Mouse (Mus musculus) cerebellum, adult 9-11 months (tissue): Measurements from ENCODE around the gene Itih3.

Source experiments
- DNase-seq: peaks from one replicate; pipeline ENCODE4 v3.0.0; 2022

The Itih3 gene

DNA sequence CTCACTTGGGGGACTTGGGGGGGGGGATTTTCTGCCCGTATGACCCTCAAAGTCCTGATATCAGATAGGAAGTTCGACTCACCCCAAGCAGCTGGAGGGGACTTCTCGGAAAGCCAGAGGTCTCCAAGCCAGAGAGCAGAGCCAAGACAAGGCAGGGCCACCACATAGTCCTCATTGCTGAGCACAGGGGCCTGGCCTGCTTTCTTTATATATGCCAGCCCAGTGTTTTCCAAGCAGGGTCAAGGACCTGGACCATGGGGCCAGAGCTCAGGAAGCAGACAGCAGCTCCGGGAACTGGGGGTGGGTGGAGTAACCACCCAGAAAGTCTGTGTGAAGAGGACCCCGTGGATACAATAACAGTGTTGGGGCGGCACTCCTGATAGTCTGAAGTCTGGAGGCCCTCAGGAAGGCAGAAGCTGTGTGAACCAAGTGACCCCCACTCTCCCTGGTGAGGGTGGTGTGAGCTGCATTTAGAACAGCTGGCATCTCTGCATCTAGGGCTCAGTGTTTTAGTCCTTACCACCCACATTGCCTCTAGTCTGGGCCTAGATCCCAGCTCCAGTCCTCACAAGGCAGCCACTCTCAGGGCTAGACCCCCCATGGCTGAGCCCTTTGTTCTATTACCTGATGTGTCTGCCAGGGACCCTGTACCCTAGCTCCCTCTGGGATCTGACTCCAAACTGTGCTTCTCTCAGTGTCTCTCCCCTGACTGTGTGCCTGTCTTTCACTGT is at the start of gene Itih3:
Gene Itih3, minus strand, starts transcription at position 386 of the 731 bp plus-strand sequence.
- peak; percentile 35 for DNase-seq

DNA sequence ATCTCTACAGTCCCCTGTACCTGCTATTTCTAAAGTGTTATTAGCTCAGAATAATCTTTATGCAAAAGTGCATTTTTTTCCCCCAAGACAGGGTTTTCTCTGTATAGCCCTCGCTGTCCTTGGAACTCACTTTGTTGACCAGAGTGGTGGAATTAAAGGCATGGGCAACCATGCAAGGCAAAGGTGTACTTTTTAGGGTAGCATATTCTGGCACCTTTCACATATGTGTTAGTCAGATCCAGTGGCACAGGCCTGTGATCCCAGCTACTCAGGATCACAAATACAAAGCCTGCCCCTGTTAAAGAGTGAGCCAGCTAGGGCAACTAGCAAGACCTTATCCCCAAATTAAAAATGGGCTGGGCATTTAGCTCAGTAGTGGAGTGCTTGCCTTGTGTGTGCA is 36.8 kb upstream of the Itih3 start:
- no peak for DNase-seq

DNA sequence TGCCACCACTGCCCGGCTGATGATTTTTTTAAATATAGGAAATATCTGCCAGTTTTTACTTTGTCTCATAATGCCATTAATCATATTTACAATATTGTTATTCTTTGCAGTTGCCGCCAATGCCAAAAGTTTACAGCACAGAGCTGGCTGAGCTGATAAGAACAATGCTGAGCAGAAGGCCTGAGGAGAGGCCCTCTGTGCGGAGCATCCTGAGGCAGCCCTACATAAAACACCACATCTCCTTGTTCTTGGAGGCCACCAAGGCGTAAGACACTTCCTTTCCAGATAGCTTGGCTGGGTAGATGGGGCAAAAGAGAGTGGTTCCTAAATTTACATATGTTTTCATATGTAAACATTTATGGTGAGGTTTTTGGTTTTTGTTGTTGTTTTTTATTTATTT is 35.5 kb upstream of the Itih3 start:
- no peak for DNase-seq

DNA sequence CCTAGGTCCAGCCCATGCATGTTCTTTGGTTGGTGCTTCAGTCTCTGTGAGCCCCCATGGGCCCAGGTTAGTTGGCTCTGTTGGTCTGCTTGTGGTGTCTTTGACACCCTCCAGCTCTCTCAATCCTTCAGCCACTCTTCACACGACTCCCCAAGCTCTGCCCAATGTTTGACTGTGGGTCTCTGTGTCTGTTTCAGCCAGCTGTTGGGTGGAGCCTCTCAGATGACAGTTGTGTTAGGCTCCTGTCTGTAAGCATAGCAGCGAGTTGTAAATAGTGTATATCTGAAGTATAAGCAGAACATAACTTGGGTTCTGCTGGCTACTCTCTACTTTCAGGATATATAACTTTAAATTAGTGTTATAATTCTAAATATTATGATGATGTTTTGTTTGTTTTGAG is 35.0 kb upstream of the Itih3 start:
- DNase-seq, result no peak

DNA sequence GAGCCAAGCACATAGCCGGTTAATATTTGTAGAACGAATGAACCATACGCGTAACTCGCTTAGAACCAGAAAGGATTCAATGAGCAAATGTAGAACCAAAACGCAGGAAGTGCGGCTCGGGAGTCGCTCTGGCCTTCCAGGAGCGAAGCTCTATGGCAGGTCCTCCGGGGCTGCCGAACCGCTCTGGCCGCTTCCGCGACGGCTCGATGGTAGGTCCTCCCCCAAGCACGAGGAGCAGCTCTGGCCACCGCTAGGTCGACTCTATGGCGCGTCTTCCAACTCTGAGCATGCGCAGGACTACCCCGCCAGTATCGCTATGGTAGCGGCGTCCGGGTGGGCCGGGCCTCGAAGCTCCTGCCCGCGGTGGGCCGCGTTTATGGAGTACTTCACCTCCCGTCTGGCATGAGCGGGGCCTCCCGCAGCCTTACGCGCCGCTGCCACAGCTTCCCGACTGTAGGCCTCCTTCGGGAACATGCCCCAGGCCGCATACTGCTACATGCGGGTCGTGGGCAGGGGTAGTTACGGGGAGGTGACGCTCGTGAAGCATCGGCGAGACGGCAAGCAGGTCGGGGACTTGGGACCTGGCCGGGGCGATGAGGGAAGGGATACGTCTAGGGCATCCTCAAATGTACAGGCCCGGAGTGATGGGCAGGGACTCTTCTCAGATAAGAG is 27.7 kb upstream of the Itih3 start, which contains the start of gene Nek4:
Gene Nek4, plus strand, starts transcription at position 224 of the 672 bp plus-strand sequence.
- DNase-seq, result peak; percentile 98

DNA sequence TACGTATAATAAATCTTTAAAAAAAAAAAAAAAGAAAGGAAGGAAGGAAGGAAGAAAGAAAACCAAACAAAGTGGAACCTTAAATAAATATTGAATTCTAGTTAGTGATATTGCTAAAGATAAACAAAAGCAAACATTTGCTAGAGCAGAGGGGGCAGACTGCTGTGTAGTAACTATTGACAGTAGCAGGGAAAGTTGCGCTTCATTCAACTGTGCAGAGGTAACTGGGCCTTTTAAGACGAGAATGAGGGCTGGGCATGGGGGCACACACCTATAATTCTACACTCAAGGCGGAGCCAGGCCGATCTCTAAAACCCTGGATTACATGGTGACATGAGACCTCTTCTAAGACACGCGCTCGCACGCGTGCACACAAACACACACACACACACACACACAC is 26.4 kb upstream of the Itih3 start:
- no peak for DNase-seq

DNA sequence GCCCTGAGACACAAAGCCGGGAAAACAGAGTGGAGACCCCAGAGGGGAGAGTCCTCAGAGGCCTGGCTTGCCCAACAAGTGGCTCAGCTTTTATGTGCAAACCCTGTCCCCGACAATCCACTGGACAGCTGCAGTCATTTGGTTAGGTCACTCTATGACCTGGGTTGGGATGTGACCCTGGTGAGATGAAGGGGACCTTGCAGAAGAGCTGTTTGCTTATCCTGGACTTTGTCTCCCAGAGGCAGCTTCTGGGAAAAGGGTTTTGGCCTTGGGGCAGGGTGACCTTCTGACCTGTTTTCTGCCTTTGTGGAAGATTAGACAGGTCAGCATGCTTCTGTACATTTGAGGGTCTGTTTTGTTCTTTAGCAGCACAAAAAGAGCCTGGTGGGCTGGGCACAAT is 21.2 kb upstream of the Itih3 start:
- no peak for DNase-seq

DNA sequence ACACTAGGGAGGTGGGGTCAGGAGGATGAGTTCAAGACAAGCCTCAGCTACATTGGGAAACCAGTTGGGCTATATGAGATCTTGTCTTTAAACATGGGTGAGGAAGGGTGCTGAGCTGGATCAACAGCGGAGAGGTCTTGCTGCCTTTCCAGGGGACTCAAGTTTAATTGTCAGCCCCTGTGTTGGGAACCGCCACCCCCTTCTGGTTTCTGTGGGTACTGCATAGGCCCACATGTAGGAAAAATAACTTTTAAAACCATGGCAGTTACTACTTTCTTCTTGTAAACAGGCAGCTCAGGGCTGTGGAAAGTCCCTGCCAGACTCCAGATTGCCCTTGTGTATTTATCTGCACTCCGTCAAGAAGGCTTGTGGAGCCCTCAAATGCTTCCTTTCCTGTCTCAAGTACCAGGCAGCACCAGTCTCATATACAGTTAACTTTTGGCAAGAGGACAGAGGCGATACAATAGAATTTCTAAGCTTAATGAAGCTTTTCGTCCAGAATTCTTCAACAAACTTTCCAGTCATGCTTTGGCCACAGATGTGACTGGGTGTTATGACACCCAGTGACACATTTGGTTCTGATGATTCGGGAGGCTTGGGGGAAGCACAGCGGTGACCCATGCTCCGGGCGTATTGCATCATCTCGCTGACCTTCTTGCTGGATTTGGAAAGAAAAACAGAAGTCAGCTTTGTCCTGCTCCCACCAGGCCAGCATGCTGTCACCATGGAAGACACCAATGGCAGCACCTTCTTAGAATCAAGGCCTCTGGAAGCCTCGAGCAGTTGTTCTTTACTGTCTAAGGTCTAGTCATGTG is 20.5 kb upstream of the Itih3 start:
- DNase-seq, result no peak

DNA sequence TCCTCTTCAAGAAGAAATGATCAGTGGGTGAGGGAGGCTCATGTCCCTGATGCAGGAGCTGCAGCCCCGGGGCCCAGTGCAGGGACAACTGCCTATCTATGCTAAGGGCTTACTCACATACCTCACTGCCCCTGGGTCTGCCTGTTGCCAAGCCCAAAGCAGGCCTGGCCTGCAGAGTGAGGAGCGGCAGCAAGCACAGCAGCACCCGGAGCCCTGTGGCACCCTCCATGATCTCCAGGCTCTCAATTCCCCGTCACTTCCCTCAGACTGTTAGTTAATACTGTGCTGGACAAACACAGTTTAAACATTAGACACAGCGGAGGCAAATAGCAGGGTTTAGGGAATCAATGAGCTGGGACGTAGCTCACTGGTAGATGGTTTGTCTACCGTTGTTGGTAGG is 19.5 kb upstream of the Itih3 start, which contains the start of gene Itih1:
Gene Itih1, minus strand, starts transcription at position 252 of the 400 bp plus-strand sequence.
- DNase-seq, result no peak

DNA sequence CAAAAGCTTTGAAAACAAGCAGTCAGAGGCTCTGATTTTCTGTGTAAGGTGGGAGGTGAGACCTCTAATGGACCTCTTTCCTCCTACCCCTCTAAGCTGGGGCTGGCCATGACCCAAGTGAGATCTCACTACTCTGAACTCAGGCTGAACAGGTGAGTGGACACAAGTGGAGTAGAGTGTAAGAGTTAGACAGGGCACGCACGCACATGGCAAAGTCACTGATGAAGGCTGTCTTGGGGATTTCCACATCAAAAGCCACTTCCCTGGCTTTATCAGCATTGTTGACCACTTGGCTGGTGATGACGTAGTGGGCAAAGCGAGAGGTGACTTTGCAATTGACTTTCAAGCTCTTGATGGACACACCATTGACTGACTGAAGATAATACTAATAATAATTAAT is 18.7 kb upstream of the Itih3 start:
- no peak for DNase-seq

DNA sequence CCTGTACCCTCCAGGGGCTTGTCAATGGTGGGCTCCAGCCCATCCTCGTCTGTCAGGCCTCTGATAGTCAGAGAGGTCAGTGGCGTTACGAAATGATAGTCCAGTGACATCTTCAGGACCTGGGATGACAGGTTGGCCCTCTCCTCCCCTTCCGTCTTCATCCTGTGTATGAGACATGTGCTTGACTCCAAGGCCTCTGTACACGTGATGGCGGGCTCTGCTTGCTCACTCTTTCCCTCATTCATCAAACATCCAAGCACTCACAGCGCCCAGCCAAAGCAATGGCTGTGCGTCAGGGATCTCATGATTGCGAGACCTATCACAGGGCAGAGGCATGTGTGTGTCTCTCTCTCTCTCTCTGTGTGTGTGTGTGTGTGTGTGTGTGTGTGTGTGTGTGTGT is 9.8 kb upstream of the Itih3 start:
- DNase-seq, result no peak

DNA sequence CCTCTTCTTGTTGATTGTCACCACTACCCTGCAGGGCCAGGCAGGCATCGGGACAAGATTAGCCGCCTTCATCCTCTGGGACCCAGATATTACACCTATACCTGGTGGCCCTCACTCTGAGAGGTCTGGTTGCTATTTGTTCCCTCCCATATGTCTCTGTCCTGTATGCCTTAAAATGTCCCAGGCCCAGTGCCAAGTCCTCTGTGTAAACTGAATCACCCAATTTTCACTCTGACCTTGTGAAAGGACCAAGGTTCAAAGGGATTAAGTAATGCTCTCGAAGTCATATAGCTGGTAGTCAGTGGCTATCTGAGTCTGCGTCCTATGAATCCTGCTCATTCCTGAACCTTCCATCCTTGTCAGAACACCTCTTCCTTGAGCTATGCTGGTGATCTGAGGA is 6.8 kb upstream of the Itih3 start:
- no peak for DNase-seq

DNA sequence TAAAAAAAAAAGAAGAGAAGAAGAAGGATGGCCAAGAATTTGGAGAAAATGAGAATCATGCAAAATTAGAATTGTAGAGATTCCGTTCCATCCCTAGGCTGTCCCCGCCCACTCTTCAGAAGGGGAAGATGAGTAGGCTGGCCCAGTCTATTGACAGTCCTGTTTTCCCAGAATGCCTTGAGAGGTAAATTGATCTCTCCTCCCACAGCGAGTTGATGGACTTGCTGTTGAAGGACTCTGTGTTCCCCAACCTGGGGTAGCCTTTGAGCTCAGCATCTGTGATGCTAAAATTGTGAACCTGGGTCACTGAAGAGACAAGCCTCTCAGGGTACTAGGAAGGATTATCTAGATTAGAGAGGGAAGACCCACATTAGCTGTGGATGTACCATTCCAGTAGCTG is 1.9 kb upstream of the Itih3 start:
- DNase-seq, result no peak

DNA sequence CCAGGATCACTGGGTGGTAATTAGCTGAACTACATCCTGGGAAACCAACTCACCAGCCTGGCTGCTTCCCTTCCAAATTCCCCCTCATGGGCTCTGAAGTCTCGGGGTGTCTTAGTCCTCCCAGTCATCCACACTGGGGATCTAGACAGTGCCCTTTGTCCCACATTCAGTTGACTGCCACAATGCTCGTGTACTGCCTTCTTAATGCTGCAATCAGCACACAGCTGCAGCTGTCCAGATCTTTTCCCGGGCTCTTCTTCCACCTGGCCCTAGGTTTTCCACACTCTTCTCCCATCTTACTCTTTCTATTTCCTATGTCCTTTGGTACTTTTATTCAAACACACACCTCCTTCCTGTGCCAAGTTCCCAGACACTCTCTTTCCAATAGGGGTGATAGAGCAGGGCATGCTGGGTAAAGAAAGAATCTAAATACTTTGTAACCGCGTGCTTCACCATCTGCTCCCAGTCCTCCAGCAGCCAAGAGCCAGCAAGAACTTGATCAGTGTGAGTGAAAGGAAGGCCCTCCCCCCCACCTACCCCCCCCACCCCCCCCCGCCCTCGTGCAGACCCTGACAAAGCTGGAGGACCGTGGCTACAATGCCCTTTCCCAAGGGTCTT is 1.4 kb downstream of the Itih3 start:
- no peak for DNase-seq

DNA sequence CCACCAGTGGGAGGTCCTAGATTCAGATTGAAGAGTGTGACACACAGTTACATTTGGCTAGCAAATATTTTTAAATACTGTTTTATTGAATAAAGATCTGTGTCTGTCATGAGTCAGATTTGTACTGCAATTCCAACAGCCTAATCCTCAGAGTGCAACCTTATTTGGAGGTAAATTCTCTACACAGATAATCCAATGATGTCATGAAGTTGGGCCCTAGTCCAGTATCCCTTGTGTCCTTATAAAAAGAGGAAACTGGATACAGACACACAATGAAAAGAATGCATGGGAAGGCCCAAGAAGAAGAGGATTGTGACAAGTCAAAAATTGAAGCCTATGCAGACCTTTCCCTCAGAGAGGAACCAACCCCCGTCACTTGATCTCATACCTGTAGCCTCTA is 7.0 kb downstream of the Itih3 start:
- DNase-seq, result no peak

DNA sequence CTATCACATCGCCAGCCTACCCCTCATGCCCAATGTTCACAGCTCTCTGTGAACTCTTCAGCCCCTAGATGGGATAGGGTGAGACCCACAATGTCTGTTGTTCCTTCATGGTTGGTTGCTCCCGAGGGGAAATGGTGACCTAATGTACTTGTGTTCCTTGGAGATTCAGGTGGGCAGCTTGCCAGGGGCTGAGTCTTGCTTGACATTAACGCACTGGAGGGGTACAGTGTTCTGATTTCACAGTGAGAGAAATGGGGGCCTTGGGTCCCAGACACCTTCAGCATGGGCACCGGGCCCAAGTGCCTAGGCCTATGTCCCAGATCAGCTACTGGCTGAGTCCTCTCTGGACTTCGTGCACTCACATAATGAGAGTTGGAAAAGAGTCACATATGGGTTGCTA is 10.2 kb downstream of the Itih3 start:
- DNase-seq, result no peak

DNA sequence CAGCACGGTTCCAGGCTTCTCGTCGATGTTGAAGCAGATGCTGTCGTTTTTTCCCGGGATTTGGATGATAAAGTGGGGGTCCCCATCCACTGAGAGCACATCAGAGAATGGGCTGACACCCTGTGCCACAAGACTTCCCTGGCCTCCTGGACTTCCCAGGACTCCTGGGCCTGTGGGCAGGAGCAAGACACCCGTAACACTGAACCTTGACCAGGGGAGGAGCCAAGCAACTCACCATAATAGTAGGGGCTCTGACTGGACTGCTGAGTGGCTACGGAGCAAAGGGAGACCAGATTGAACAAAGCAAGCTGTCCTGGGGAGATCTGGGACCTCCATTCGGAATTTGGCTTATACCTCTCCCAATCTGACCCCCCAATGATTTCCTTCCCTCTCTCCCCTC is 10.9 kb downstream of the Itih3 start:
- no peak for DNase-seq

DNA sequence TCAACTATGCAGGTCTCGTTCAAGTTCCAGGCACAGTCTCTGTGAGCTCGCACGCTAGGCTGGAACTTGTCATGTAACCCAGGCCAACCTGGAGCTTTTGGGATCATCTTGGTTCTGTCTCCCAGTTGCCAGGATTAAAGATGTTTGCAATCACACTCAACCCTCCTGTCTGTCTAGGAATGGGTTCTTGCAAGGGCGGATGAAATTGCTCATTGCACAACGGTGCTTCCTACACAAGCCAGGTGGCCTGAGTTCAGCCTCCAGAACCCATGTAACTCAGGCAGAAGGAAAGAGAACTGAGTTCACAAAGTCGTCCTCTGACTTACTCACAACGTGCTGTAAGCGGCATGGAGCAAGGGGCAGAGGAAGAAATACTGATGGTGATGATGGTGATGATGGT is 12.4 kb downstream of the Itih3 start:
- DNase-seq, result no peak

DNA sequence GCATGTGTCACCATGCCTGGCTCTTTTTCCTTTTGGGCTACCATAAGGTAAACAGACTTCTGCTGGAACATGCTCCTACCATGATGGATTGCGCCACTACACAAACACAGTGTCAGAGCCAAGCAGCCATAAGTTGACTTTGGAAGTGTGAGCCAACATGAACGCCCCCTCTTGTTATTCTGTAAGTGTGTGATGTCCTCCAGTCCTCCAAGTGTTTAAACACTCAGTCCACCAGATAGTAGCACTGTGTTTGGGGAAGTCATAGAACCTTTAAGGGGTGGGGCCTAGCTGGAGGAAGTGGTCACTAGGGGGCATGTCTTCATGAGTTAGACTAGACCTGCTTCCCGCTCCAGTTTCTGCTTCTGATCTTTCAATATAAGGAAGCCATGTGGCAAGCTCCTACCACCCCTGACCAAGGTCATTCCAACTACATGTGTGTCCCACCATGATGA is 15.7 kb downstream of the Itih3 start:
- no peak for DNase-seq

DNA sequence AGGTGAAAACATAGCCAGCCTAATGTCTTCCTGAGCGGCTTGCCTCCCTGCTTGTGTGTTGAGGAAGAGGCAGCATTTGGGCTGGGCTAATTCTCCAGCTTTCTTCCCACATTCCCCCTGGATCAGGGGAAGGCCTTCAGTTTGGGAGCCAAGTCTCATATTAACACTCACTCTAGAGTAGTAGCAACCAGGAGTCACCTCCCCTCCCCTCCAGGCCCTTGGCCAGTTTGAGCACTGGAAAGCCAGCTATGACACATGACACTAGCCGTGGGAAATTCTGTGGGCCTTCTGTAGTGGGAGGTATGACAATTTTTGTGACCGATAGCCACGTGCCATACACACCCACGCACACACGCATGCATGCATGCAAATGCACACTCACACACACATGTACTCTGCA is 17.6 kb downstream of the Itih3 start:
- no peak for DNase-seq

DNA sequence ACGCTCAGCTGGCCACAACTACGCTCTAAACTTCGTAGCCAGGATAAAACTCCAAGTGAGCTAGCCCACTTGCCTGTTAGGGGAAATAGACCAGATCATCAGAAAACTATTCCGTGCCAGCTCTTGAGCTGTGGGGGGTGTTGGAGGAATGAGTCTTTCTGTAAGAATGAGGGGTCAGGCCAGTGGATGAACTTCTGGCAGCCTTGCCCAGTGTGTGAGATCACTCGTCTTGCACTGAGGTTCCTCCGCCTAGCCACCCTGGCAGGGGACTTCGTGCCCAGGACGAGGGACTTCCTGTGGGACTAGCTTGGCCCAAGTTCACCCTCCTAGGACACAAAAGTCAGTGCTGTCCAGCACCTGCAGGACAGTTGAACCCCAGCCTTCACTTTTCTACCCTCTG is 19.3 kb downstream of the Itih3 start:
- no peak for DNase-seq

DNA sequence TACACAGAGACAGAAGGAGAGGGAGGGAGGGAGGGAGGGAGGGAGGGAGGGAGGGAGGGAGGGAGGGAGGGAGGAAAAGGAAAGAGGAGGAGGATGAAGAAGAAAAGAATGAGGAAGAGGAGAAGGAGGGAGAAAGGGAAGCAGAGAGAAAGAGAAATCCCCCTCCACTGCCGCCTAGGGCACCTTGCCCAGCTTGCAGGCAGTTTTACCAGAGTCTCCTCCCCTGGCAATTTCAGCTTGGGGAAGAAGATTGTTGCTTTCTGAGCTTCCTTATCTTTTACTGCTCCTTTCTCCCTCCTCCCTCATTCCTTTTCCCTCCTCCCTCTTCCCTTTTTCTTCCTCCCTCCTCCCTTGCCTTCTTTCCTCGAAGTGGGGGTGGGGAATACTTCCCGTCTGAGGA is 20.5 kb downstream of the Itih3 start:
- DNase-seq, result no peak

DNA sequence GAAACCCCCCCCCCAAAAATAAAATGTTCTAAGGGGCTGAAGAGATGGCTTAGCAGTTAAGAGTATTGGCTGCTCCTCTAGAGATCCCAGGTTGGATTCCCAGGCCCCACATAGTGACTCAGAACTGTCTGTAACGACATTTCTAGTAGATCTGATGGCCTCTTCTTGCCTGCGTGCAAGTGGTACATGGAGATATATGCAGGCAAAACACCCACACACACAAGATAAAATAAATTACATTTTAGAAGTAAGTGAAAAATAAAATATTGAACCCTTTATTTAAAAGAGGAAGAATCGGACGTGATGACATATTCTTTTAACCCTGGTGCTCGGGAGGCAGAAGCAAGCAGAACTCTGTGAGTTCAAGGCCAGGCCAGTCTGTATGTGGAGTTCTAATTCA is 20.9 kb downstream of the Itih3 start:
- no peak for DNase-seq
